Mouse (Mus musculus): ENCODE measurements at regions not wholly inside any gene's neighbourhood (a gene's known extent, or its start where the extent isn't known, plus 50 kb on each side); places are given as distances from the start of the nearest gene placed in this dataset.

- intact Hi-C loops (cut with DNase I), result no loop called here
- DNase-seq, result no peak
These were observed 345.3 kb downstream of the Zfp619 start for GRCm38 (mm10) chr7:39862835-39863234.

GRCm38 (mm10) chr7:39864130-39864529 lies 346.6 kb downstream of the Zfp619 start:
- DNase-seq, result no peak
- intact Hi-C loops (cut with DNase I), result no loop called here

GRCm38 (mm10) chr7:39864781-39865180 lies 347.2 kb downstream of the Zfp619 start:
- DNase-seq, result no peak
- intact Hi-C loops (cut with DNase I), result no loop called here

GRCm38 (mm10) chr7:39866674-39867428 lies 349.3 kb downstream of the Zfp619 start:
- intact Hi-C loops (cut with DNase I), result no loop called here
- DNase-seq, result no peak

GRCm38 (mm10) chr7:39867451-39867850 lies 349.9 kb downstream of the Zfp619 start:
- intact Hi-C loops (cut with DNase I), result no loop called here
- DNase-seq, result no peak

- intact Hi-C loops (cut with DNase I), result no loop called here
- DNase-seq, result no peak
These were observed 364.5 kb downstream of the Zfp619 start for GRCm38 (mm10) chr7:39882113-39882512.

- intact Hi-C loops (cut with DNase I), result no loop called here
- DNase-seq, result no peak
These were observed 376.8 kb downstream of the Zfp619 start for GRCm38 (mm10) chr7:39894208-39894896.

GRCm38 (mm10) chr7:39896918-39897317 lies 379.4 kb downstream of the Zfp619 start:
- no peak for DNase-seq
- intact Hi-C loops (cut with DNase I), result no loop called here

- no peak for DNase-seq
- intact Hi-C loops (cut with DNase I), result no loop called here
These were observed 380.7 kb downstream of the Zfp619 start for GRCm38 (mm10) chr7:39898268-39898667.

GRCm38 (mm10) chr7:39933946-39934345 lies 416.4 kb downstream of the Zfp619 start:
- intact Hi-C loops (cut with DNase I), result no loop called here
- no peak for DNase-seq

GRCm38 (mm10) chr7:39937262-39937661 lies 419.7 kb downstream of the Zfp619 start:
- DNase-seq, result no peak
- intact Hi-C loops (cut with DNase I), result no loop called here

GRCm38 (mm10) chr7:39942262-39942900 lies 424.8 kb downstream of the Zfp619 start:
- intact Hi-C loops (cut with DNase I), result no loop called here
- DNase-seq, result no peak

- intact Hi-C loops (cut with DNase I), result no loop called here
- no peak for DNase-seq
These were observed 436.5 kb downstream of the Zfp619 start for GRCm38 (mm10) chr7:39954110-39954509.

GRCm38 (mm10) chr7:39954931-39955330 lies 437.4 kb downstream of the Zfp619 start:
- DNase-seq, result no peak
- intact Hi-C loops (cut with DNase I), result no loop called here

GRCm38 (mm10) chr7:39978121-39978520 lies 460.6 kb downstream of the Zfp619 start:
- no peak for DNase-seq
- intact Hi-C loops (cut with DNase I), result no loop called here

GRCm38 (mm10) chr7:39981647-39982046 lies 464.1 kb downstream of the Zfp619 start:
- intact Hi-C loops (cut with DNase I), result no loop called here
- no peak for DNase-seq
